Mouse (Mus musculus) liver, embryonic 13.5 days (tissue): ENCODE measurements around the gene Sh3tc1. TPM values are rescaled to one million over a fixed set of nuclear protein-coding genes. Genes with fewer than 3 reads are reported as not detected.

Experiments
- ATAC-seq: fragments of 200-750 bp; cut with Nextera tagmentation; 2 replicates; pipeline ENCODE4 v1.8.0; 2017; ENCODE audit warnings: low read depth, mild to moderate bottlenecking, moderate number of reproducible peaks, moderate library complexity
- DNase-seq: peaks from one replicate; pipeline ENCODE4 v3.0.0; 2022
- H3K27ac ChIP-seq: fragments of 300-500 bp; sonication (generic); 2 replicates; pipeline ENCODE4 v1.5.1; 2015; ENCODE audit warnings: moderate library complexity, mild to moderate bottlenecking, inconsistent platforms
- H3K27me3 ChIP-seq: fragments of 300-500 bp; sonication (generic); 2 replicates; pipeline ENCODE4 v1.6.1; 2015; ENCODE audit warnings: mild to moderate bottlenecking, inconsistent platforms
- H3K36me3 ChIP-seq: fragments of 300-500 bp; sonication (generic); 2 replicates; pipeline ENCODE4 v1.6.1; 2015; ENCODE audit warnings: mild to moderate bottlenecking, inconsistent platforms
- H3K4me1 ChIP-seq: fragments of 300-500 bp; sonication (generic); replicated peaks from 2 replicates; pipeline ENCODE4 v1.6.1; 2015; ENCODE audit warnings: inconsistent platforms
- H3K4me2 ChIP-seq: fragments of 300-500 bp; sonication (generic); 2 replicates; pipeline ENCODE4 v1.6.1; 2015; ENCODE audit warnings: inconsistent platforms, mild to moderate bottlenecking, moderate library complexity
- H3K4me3 ChIP-seq: fragments of 300-500 bp; sonication (generic); replicated peaks from 2 replicates; pipeline ENCODE4 v1.5.1; 2015; ENCODE audit warnings: mild to moderate bottlenecking, inconsistent platforms
- H3K9ac ChIP-seq: fragments of 300-500 bp; sonication (generic); 2 replicates; pipeline ENCODE4 v1.6.1; 2015; ENCODE audit warnings: mild to moderate bottlenecking, inconsistent platforms
- H3K9me3 ChIP-seq: fragments of 300-500 bp; sonication (generic); replicated peaks from 2 replicates; pipeline ENCODE4 v1.6.1; 2016; ENCODE audit warnings: inconsistent platforms
- WGBS: fragments of 180-500 bp; shearing (Covaris S2); methylation state at CpG from one replicate; pipeline ENCODE4 v1.1.7; 2015; ENCODE audit not compliant: insufficient replicate concordance; 5-methylcytosine and 5-hydroxymethylcytosine counted together
- polyA plus RNA-seq: library from polyadenylated mRNA; unstranded; fragments of >200 nt; fragmentation: Nextera tagmentation; extraction: Ambion mirVana; gene quantifications from 2 replicates; pipeline ENCODE4 v1.2.1, GENCODE M21; 2015

Gene Sh3tc1
- polyA plus RNA-seq, 1 experiment from 2014 or later: 2.1 TPM

- 10% methylated on average over 41 of the region's 42 CpGs for WGBS
- peaks cover 44% of the 10 kb centered on the region for H3K27me3 ChIP-seq
- no peak for ATAC-seq
These were observed 60.3 kb downstream of the Sh3tc1 start, which contains the start of gene Htra3 for GRCm38 (mm10) chr5:35679256-35680155. Gene Htra3, minus strand, starts transcription at chr5:35679782.

GRCm38 (mm10) chr5:35676964-35677363, 62.8 kb downstream of the Sh3tc1 start:
- Histone ChIP-seq H3K27ac (no peak overlapping the region), H3K4me1 (peaks cover 15% of the 10 kb centered on the region; the same call in 1 of the 2 replicates), H3K27me3 (peaks cover 44% of the 10 kb centered on the region), H3K9ac (no peak overlapping the region), H3K4me3 (no peak overlapping the region), H3K36me3 (no peaks in the 10 kb centered on the region), H3K4me2 (no peak overlapping the region), H3K9me3 (no peaks in the 10 kb centered on the region)
- no peak for ATAC-seq
- no peak for DNase-seq
- WGBS: 69% methylated on average over 7 of the region's 7 CpGs

More at GRCm38 (mm10) chr5:35679256-35680155, 60.3 kb downstream of the Sh3tc1 start, which contains the start of gene Htra3:
- H3K4me2 ChIP-seq: peak within 1 kb of the TSS; percentile 50
- no peaks in the 10 kb centered on the region for H3K36me3 ChIP-seq
- no peaks in the 10 kb centered on the region for H3K9me3 ChIP-seq
- H3K27ac ChIP-seq: no peak within 1 kb of the TSS
- DNase-seq: no peak
- H3K4me1 ChIP-seq: no peaks in the 10 kb centered on the region
- peak within 1 kb of the TSS; percentile 33 for H3K4me3 ChIP-seq
- no peak within 1 kb of the TSS for H3K9ac ChIP-seq

- H3K4me1 ChIP-seq: peaks cover 15% of the 10 kb centered on the region; the same call in 1 of the 2 replicates
- H3K4me3 ChIP-seq: no peak overlapping the region
- H3K27ac ChIP-seq: no peak overlapping the region
- 56% methylated on average over 4 of the region's 4 CpGs for WGBS
- H3K9me3 ChIP-seq: no peaks in the 10 kb centered on the region
- H3K27me3 ChIP-seq: peaks cover 24% of the 10 kb centered on the region
- no peaks in the 10 kb centered on the region for H3K36me3 ChIP-seq
- no peak for ATAC-seq
- no peak for DNase-seq
- no peak overlapping the region for H3K9ac ChIP-seq
- no peak overlapping the region for H3K4me2 ChIP-seq
These were observed 65.7 kb downstream of the Sh3tc1 start for GRCm38 (mm10) chr5:35674081-35674555.

- H3K36me3 ChIP-seq: no peaks in the 10 kb centered on the region
- 31% methylated on average over 7 of the region's 7 CpGs for WGBS
- no peak overlapping the region for H3K9ac ChIP-seq
- H3K27ac ChIP-seq: no peak overlapping the region
- no peak for DNase-seq
- peaks cover 14% of the 10 kb centered on the region for H3K27me3 ChIP-seq
- H3K4me1 ChIP-seq: peaks cover 15% of the 10 kb centered on the region; the same call in 1 of the 2 replicates
- no peak for ATAC-seq
- H3K9me3 ChIP-seq: no peaks in the 10 kb centered on the region
- H3K4me2 ChIP-seq: no peak overlapping the region
- no peak overlapping the region for H3K4me3 ChIP-seq
These were observed 66.7 kb downstream of the Sh3tc1 start for GRCm38 (mm10) chr5:35673086-35673485.

- 27% methylated on average over 1 of the region's 1 CpGs for WGBS
- no peaks in the 10 kb centered on the region for H3K36me3 ChIP-seq
- peaks cover 9% of the 10 kb centered on the region for H3K27me3 ChIP-seq
- no peak overlapping the region for H3K27ac ChIP-seq
- no peak for ATAC-seq
- DNase-seq: no peak
- H3K4me3 ChIP-seq: no peak overlapping the region
- no peak overlapping the region for H3K9ac ChIP-seq
- H3K9me3 ChIP-seq: no peaks in the 10 kb centered on the region
- H3K4me1 ChIP-seq: peaks cover 15% of the 10 kb centered on the region; the same call in 1 of the 2 replicates
- H3K4me2 ChIP-seq: no peak overlapping the region
These were observed 67.2 kb downstream of the Sh3tc1 start for GRCm38 (mm10) chr5:35672581-35672980.

- H3K27ac ChIP-seq: no peak overlapping the region
- no peaks in the 10 kb centered on the region; the same call in 1 of the 2 replicates for H3K27me3 ChIP-seq
These were observed 68.3 kb downstream of the Sh3tc1 start for GRCm38 (mm10) chr5:35671474-35671891.

GRCm38 (mm10) chr5:35670412-35670801, 69.4 kb downstream of the Sh3tc1 start:
- H3K9ac ChIP-seq: no peak overlapping the region
- 20% methylated on average over 6 of the region's 6 CpGs for WGBS
- H3K36me3 ChIP-seq: no peaks in the 10 kb centered on the region
- no peaks in the 10 kb centered on the region for H3K9me3 ChIP-seq
- no peak overlapping the region for H3K4me3 ChIP-seq
- DNase-seq (no peak), ATAC-seq (no peak)
- H3K4me2 ChIP-seq: no peak overlapping the region
- H3K27me3 ChIP-seq: no peaks in the 10 kb centered on the region; the same call in 1 of the 2 replicates
- H3K27ac ChIP-seq: no peak overlapping the region
- peaks cover 15% of the 10 kb centered on the region; the same call in 1 of the 2 replicates for H3K4me1 ChIP-seq

More at GRCm38 (mm10) chr5:35671474-35671891, 68.3 kb downstream of the Sh3tc1 start:
- Histone ChIP-seq H3K36me3 (no peaks in the 10 kb centered on the region), H3K9ac (no peak overlapping the region), H3K4me3 (no peak overlapping the region), H3K9me3 (no peaks in the 10 kb centered on the region), H3K4me2 (no peak overlapping the region), H3K4me1 (peaks cover 15% of the 10 kb centered on the region; the same call in 1 of the 2 replicates)
- DNase-seq: no peak
- ATAC-seq: no peak
- WGBS: 58% methylated on average over 9 of the region's 9 CpGs

DNA sequence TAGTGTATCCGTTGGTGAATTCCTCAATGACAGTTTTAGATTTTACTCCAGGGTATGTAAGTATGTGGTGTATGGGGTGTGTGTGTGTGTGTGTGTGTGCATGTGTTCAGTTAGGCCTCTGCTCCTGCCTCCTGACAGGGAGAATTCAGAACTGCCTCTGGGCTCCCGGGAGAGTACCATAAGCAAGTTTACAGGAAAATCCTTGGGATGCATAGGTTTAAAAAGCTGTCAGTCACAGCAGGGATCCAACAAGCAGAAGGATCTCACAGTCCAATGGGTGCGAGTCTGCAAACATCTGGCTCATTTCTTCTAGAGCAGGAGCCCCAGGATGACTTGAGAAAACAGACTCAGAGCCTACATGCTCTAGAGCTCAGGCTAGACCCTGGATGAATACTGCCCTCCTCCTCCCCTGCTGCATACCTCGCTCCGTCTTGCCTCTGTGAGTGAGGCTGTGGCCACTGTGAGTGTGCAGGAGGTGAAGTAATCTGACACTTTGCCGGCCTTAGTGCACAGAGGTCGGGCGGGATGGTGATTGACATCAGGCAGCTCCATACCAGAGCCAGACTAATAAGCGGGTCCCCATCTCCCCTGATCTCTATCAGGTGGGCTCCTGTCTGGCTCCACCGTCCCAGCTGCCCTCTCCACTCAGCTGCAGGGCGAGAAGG, 69.9 kb downstream of the Sh3tc1 start:
- DNase-seq (no peak), ATAC-seq (no peak)
- Histone ChIP-seq H3K9ac (no peak overlapping the region), H3K4me1 (peaks cover 15% of the 10 kb centered on the region; the same call in 1 of the 2 replicates), H3K27me3 (no peaks in the 10 kb centered on the region; the same call in 1 of the 2 replicates), H3K27ac (no peak overlapping the region), H3K36me3 (no peaks in the 10 kb centered on the region), H3K9me3 (no peaks in the 10 kb centered on the region), H3K4me3 (no peak overlapping the region), H3K4me2 (no peak overlapping the region)
- 30% methylated on average over 11 of the region's 11 CpGs for WGBS

DNA sequence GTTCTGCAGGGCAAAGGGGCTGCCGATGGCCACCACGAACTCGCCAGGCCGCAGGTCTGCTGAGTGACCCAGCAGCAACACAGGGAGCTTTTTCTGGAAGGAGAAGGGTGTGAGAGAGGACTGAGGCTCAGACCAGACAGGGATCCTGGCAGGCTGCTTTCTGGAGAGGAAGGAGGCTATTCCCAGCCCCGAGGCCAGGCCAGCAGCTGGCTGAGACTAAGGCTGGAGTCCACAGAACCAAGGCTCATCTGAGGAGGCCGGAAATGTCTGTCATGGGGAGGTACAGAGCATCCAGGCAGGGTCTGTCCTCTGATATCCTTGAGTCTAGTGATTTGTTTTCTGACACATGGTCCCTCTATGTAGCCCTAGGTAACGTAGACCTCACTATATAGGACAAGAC, 73.6 kb downstream of the Sh3tc1 start:
- WGBS: 74% methylated on average over 7 of the region's 7 CpGs
- DNase-seq (no peak), ATAC-seq (no peak)
- Histone ChIP-seq H3K9ac (no peak overlapping the region), H3K9me3 (no peaks in the 10 kb centered on the region), H3K4me2 (no peak overlapping the region), H3K36me3 (no peaks in the 10 kb centered on the region), H3K27me3 (no peaks in the 10 kb centered on the region; the same call in 1 of the 2 replicates), H3K27ac (no peak overlapping the region), H3K4me1 (no peaks in the 10 kb centered on the region; the same call in 1 of the 2 replicates), H3K4me3 (no peak overlapping the region)

DNA sequence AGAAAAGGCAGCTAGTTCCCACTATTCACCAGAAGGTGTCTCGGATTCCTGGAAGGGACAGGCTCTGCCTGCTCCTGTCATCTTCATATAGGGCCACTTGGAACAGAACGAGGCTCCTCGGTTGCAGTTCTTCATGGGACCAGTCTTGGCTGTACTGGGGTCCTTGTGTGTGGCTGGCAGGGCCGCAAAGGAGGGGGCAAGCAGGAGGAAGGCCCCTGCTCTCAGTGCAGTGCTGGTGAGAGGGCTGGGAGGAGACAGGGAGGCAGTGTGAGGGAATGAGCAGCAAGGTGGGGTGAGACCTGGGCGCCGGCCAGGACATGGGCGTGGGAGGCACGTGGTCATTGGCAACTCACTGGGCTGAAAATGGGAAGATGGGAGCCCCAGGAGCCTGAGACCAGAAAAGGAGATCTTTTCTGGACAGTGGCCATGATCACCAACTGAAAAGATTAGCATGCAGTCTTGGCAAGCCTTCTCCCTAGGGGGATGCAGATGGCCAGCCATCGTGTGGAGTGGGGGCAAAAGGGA, 77.7 kb downstream of the Sh3tc1 start:
- Histone ChIP-seq H3K4me2 (no peak overlapping the region), H3K36me3 (no peaks in the 10 kb centered on the region), H3K27me3 (no peaks in the 10 kb centered on the region), H3K9me3 (no peaks in the 10 kb centered on the region), H3K27ac (no peak overlapping the region), H3K4me1 (no peaks in the 10 kb centered on the region), H3K4me3 (no peak overlapping the region), H3K9ac (no peak overlapping the region)
- ATAC-seq (no peak), DNase-seq (no peak)
- WGBS: 58% methylated on average over 9 of the region's 9 CpGs

GRCm38 (mm10) chr5:35661210-35661609, 78.6 kb downstream of the Sh3tc1 start:
- ATAC-seq (no peak), DNase-seq (no peak)
- H3K9me3 ChIP-seq: no peaks in the 10 kb centered on the region
- H3K4me1 ChIP-seq: no peaks in the 10 kb centered on the region
- no peak overlapping the region for H3K9ac ChIP-seq
- H3K27ac ChIP-seq: no peak overlapping the region
- H3K27me3 ChIP-seq: no peaks in the 10 kb centered on the region
- H3K36me3 ChIP-seq: no peaks in the 10 kb centered on the region
- 55% methylated on average over 6 of the region's 6 CpGs for WGBS
- H3K4me2 ChIP-seq: no peak overlapping the region
- no peak overlapping the region for H3K4me3 ChIP-seq
